Mouse (Mus musculus): ENCODE measurements around the gene Spint5.

The Spint5 gene

GRCm38 (mm10) chr2:164715005-164715404, at the start of gene Spint5:
Spint5 (plus strand) TSS chr2:164715305.
- POLR2A ChIA-PET = no interaction called here
- CTCF ChIA-PET = no interaction called here

- CTCF ChIA-PET = interaction anchor here in 2 of 4 experiments (0.6 to 1.2 kb wide), 4 partner anchors 9 to 924 kb away, joined by 3 to 10 read pairs (median 6); partner anchors contain the start of genes Wfdc10 (in 1 of the 2) and Wfdc9 (in 1 of the 2)
- POLR2A ChIA-PET = interaction anchor here in 1 of 4 experiments (0.6 kb wide), 1 partner anchor 476 kb away, joined by 3 read pairs; no protein-coding TSS in a partner anchor
Measured at GRCm38 (mm10) chr2:164670261-164670660, 44.8 kb upstream of the Spint5 start.

- ChIA-PET CTCF (interaction anchor here in 1 of 4 experiments (0.6 kb wide), 1 partner anchor 923 kb away, joined by 10 read pairs; no protein-coding TSS in a partner anchor), POLR2A (no interaction called here)
Measured at GRCm38 (mm10) chr2:164670938-164671337, 44.2 kb upstream of the Spint5 start.

GRCm38 (mm10) chr2:164673987-164674386, 41.1 kb upstream of the Spint5 start, which contains the start of gene Wfdc11:
Wfdc11 (minus strand) TSS chr2:164674087.
- ChIA-PET POLR2A (no interaction called here), CTCF (no interaction called here)

- ChIA-PET CTCF (interaction anchor here (0.6 to 2.8 kb wide), 8 partner anchors 20 to 56 kb away, joined by 3 to 15 read pairs (median 4); partner anchors contain the start of genes Wfdc10 (in 2 of the 4) and Wfdc9 (in 2 of the 4)), POLR2A (interaction anchor here in 3 of 4 experiments (0.8 to 1.9 kb wide), 5 partner anchors 23 to 233 kb away, joined by 3 to 5 read pairs (median 3); partner anchors contain the start of genes Acot8 (in 2 of the 3), Zswim3 (in 2 of the 3) and Sdc4 (in 1 of the 3))
Measured at GRCm38 (mm10) chr2:164676103-164676502, 39.0 kb upstream of the Spint5 start.

- ChIA-PET POLR2A (interaction anchor here (0.8 to 1.9 kb wide), 6 partner anchors 20 to 234 kb away, joined by 3 to 5 read pairs (median 3); partner anchors contain the start of genes Acot8 (in 2 of the 4), Zswim3 (in 2 of the 4), Sdc4 (in 1 of the 4) and Wfdc9 (in 1 of the 4)), CTCF (interaction anchor here in 3 of 4 experiments (0.5 to 2.8 kb wide), 7 partner anchors 21 to 195 kb away, joined by 4 to 15 read pairs (median 7); partner anchors contain the start of genes Wfdc10 (in 2 of the 3) and Wfdc9 (in 2 of the 3))
Measured at GRCm38 (mm10) chr2:164676916-164677685, 38.0 kb upstream of the Spint5 start.

- CTCF ChIA-PET = interaction anchor here (0.6 to 2.3 kb wide), 60 partner anchors 8 to 937 kb away, joined by 3 to 37 read pairs (median 4); partner anchors contain the start of genes Wfdc10 (in 3 of the 4), Wfdc9 (in 3 of the 4), Eppin (in 1 of the 4) and Gm20458 (in 1 of the 4)
- POLR2A ChIA-PET = interaction anchor here in 3 of 4 experiments (0.7 to 1.2 kb wide), 8 partner anchors 9 to 661 kb away, joined by 3 to 4 read pairs (median 4); partner anchors contain the start of genes Zswim1 (in 2 of the 3), Dnttip1 (in 1 of the 3) and Wfdc3 (in 1 of the 3)
Measured at GRCm38 (mm10) chr2:164678848-164679625, 36.1 kb upstream of the Spint5 start.

- POLR2A ChIA-PET = interaction anchor here in 2 of 4 experiments (0.7 to 1.2 kb wide), 6 partner anchors 8 to 143 kb away, joined by 3 to 4 read pairs (median 4); partner anchors contain the start of genes Dnttip1 (in 1 of the 2), Wfdc3 (in 1 of the 2) and Zswim1 (in 1 of the 2)
- CTCF ChIA-PET = interaction anchor here (0.6 to 2.3 kb wide), 41 partner anchors 9 to 395 kb away, joined by 3 to 37 read pairs (median 4); partner anchors contain the start of genes Wfdc10 (in 2 of the 4), Wfdc9 (in 2 of the 4), Gm20458 (in 1 of the 4) and Snx21 (in 1 of the 4)
Measured at GRCm38 (mm10) chr2:164679906-164680305, 35.2 kb upstream of the Spint5 start.

GRCm38 (mm10) chr2:164684807-164685206, 30.3 kb upstream of the Spint5 start, which contains the start of gene Wfdc13:
Wfdc13 (plus strand) TSS chr2:164685107.
- CTCF ChIA-PET = interaction anchor here in 1 of 4 experiments (1.2 kb wide), 1 partner anchor 29 kb away, joined by 3 read pairs; the partner anchor contains the start of genes Wfdc10 and Wfdc9
- POLR2A ChIA-PET = interaction anchor here in 1 of 4 experiments (0.6 kb wide), 1 partner anchor 81 kb away, joined by 4 read pairs; no protein-coding TSS in a partner anchor

GRCm38 (mm10) chr2:164698201-164698600, 16.9 kb upstream of the Spint5 start, which contains the start of gene Spint4:
Spint4 (plus strand) TSS chr2:164698501.
- ChIA-PET POLR2A (interaction anchor here in 1 of 4 experiments (0.5 kb wide), 1 partner anchor 38 kb away, joined by 3 read pairs; no protein-coding TSS in a partner anchor), CTCF (interaction anchor here in 1 of 4 experiments (1.2 kb wide), 1 partner anchor 19 kb away, joined by 3 read pairs; no protein-coding TSS in a partner anchor)

- POLR2A ChIA-PET = interaction anchor here in 1 of 4 experiments (0.6 kb wide), 1 partner anchor 26 kb away, joined by 3 read pairs; no protein-coding TSS in a partner anchor
- CTCF ChIA-PET = interaction anchor here (0.5 to 2.2 kb wide), 15 partner anchors 22 to 839 kb away, joined by 3 to 7 read pairs (median 4); partner anchors contain the start of genes Wfdc10 (in 2 of the 4) and Wfdc9 (in 2 of the 4)
Measured at GRCm38 (mm10) chr2:164700959-164701358, 14.1 kb upstream of the Spint5 start.

- POLR2A ChIA-PET = no interaction called here
- CTCF ChIA-PET = interaction anchor here in 3 of 4 experiments (1.0 to 2.2 kb wide), 4 partner anchors 23 to 183 kb away, joined by 3 to 7 read pairs (median 3); partner anchors contain the start of genes Wfdc10 (in 1 of the 3) and Wfdc9 (in 1 of the 3)
Measured at GRCm38 (mm10) chr2:164701761-164702160, 13.3 kb upstream of the Spint5 start.

GRCm38 (mm10) chr2:164704235-164704634, 10.9 kb upstream of the Spint5 start:
- POLR2A ChIA-PET = no interaction called here
- CTCF ChIA-PET = interaction anchor here in 3 of 4 experiments (0.5 to 1.4 kb wide), 9 partner anchors 13 to 709 kb away, joined by 3 to 14 read pairs (median 3); partner anchors contain the start of genes Wfdc10 (in 1 of the 3) and Wfdc9 (in 1 of the 3)

GRCm38 (mm10) chr2:164705328-164705727, 9.8 kb upstream of the Spint5 start:
- ChIA-PET CTCF (no interaction called here), POLR2A (no interaction called here)

- POLR2A ChIA-PET = interaction anchor here in 1 of 4 experiments (0.6 kb wide), 2 partner anchors 19 to 954 kb away, joined by 3 to 6 read pairs; no protein-coding TSS in a partner anchor
- CTCF ChIA-PET = no interaction called here
Measured at GRCm38 (mm10) chr2:164705991-164706390, 9.1 kb upstream of the Spint5 start.

GRCm38 (mm10) chr2:164716194-164716786, 1.2 kb downstream of the Spint5 start:
- POLR2A ChIA-PET = interaction anchor here in 1 of 4 experiments (0.7 kb wide), 1 partner anchor 16 kb away, joined by 3 read pairs; no protein-coding TSS in a partner anchor
- CTCF ChIA-PET = interaction anchor here in 1 of 4 experiments (0.7 kb wide), 1 partner anchor 146 kb away, joined by 3 read pairs; no protein-coding TSS in a partner anchor

GRCm38 (mm10) chr2:164723276-164723675, 8.2 kb downstream of the Spint5 start:
- ChIA-PET POLR2A (interaction anchor here in 2 of 4 experiments (0.6 to 1.3 kb wide), 4 partner anchors 23 to 210 kb away, joined by 3 to 6 read pairs (median 4); partner anchors contain the start of gene Pcif1 (in 1 of the 2)), CTCF (interaction anchor here (0.5 to 1.4 kb wide), 6 partner anchors 47 to 306 kb away, joined by 3 to 6 read pairs (median 4); partner anchors contain the start of genes Wfdc10 (in 2 of the 4) and Wfdc9 (in 2 of the 4))

Data from embryonic stem cell, embryonic (primary cell).